Mouse (Mus musculus): Measurements from ENCODE around the gene Ypel4. TPM values are rescaled to one million over a fixed set of nuclear protein-coding genes. Genes with fewer than 3 reads are reported as not detected.
"Not testable (repeated sequence)": the region's sequence is repeated elsewhere in the genome, so short reads cannot be mapped to it uniquely, and the experiment has no call there.

Ypel4 gene
- total RNA-seq, 2 experiments from 2014 or later, result 1.2 TPM

GRCm38 (mm10) chr2:84726716-84727115, 7.1 kb upstream of the Ypel4 start:
- DNase-seq, result no peak

GRCm38 (mm10) chr2:84727172-84727858, 6.5 kb upstream of the Ypel4 start, which contains the start of gene Clp1:
Clp1 (minus strand) TSS chr2:84727350.
- DNase-seq, result peak; percentile 93 to 95
- intact Hi-C loops (cut with DNase I), result no loop called here

More at GRCm38 (mm10) chr2:84726716-84727115, 7.1 kb upstream of the Ypel4 start:
- intact Hi-C loops (cut with DNase I), result loop anchor here (1.0 kb wide), 1 partner anchor 10 kb away; no protein-coding TSS in a partner anchor

- intact Hi-C loops (cut with DNase I); DNase-seq: not testable (repeated sequence)
Observed at GRCm38 (mm10) chr2:84728191-84728590, 5.7 kb upstream of the Ypel4 start.

GRCm38 (mm10) chr2:84731206-84731605, 2.7 kb upstream of the Ypel4 start:
- intact Hi-C loops (cut with DNase I), result no loop called here
- DNase-seq, result no peak

- intact Hi-C loops (cut with DNase I), result no loop called here
- DNase-seq, result no peak
Observed at GRCm38 (mm10) chr2:84732394-84732793, 1.5 kb upstream of the Ypel4 start.

- DNase-seq, result no peak
- intact Hi-C loops (cut with DNase I), result no loop called here
Observed at GRCm38 (mm10) chr2:84734351-84734864, 550 bp downstream of the Ypel4 start.

- no peak for DNase-seq
- intact Hi-C loops (cut with DNase I), result no loop called here
Observed at GRCm38 (mm10) chr2:84734919-84735318, 1.1 kb downstream of the Ypel4 start.

GRCm38 (mm10) chr2:84735346-84735920, 1.6 kb downstream of the Ypel4 start:
- intact Hi-C loops (cut with DNase I), result no loop called here
- no peak for DNase-seq

- intact Hi-C loops (cut with DNase I), result no loop called here
- DNase-seq, result no peak
Observed at GRCm38 (mm10) chr2:84736312-84737161, 2.7 kb downstream of the Ypel4 start.

- intact Hi-C loops (cut with DNase I), result no loop called here
- DNase-seq, result no peak
Observed at GRCm38 (mm10) chr2:84737451-84737925, 3.6 kb downstream of the Ypel4 start.

GRCm38 (mm10) chr2:84738271-84738911, 4.5 kb downstream of the Ypel4 start:
- intact Hi-C loops (cut with DNase I), result no loop called here
- DNase-seq, result peak in 1 of 2 experiments; percentile 18

GRCm38 (mm10) chr2:84740608-84741333, 6.9 kb downstream of the Ypel4 start:
- no peak for DNase-seq
- intact Hi-C loops (cut with DNase I), result no loop called here

GRCm38 (mm10) chr2:84741841-84742450, 8.1 kb downstream of the Ypel4 start:
- intact Hi-C loops (cut with DNase I), result loop anchor here (2.0 kb wide), 1 partner anchor 57 kb away; the partner anchor contains the start of gene Ube2l6
- peak in 1 of 2 experiments; percentile 15 for DNase-seq

GRCm38 (mm10) chr2:84742451-84743283, 8.8 kb downstream of the Ypel4 start:
- no peak for DNase-seq
- intact Hi-C loops (cut with DNase I), result loop anchor here (2.0 kb wide), 1 partner anchor 56 kb away; the partner anchor contains the start of gene Ube2l6

GRCm38 (mm10) chr2:84743561-84743960, 9.7 kb downstream of the Ypel4 start, which contains the start of gene Gm19426:
Gm19426 (minus strand) TSS chr2:84743655.
- intact Hi-C loops (cut with DNase I), result loop anchor here (2.0 kb wide), 1 partner anchor 55 kb away; the partner anchor contains the start of gene Ube2l6
- peak; percentile 54 to 62 for DNase-seq

GRCm38 (mm10) chr2:84744126-84744525, 10.3 kb downstream of the Ypel4 start:
- peak in 1 of 2 experiments; percentile 13 for DNase-seq
- intact Hi-C loops (cut with DNase I), result no loop called here

GRCm38 (mm10) chr2:84750115-84750514, 16.3 kb downstream of the Ypel4 start:
- intact Hi-C loops (cut with DNase I), result no loop called here
- DNase-seq, result peak in 1 of 2 experiments; percentile 18

- intact Hi-C loops (cut with DNase I), result no loop called here
- DNase-seq, result no peak
Observed at GRCm38 (mm10) chr2:84756245-84756644, 22.4 kb downstream of the Ypel4 start.
